8 mouse cellular contexts compared by ENCODE assay signal in genomic region chr11:75231756-75232155, GRCm38 (mm10). TPM values are rescaled to one million over a fixed set of nuclear protein-coding genes. Genes with fewer than 3 reads are reported as not detected.
A peak's percentile ranks its signal among the peaks of the same experiment; 100 is the strongest.
DNase-seq lines count a peak whose midpoint lies in the region; ATAC-seq and TF ChIP-seq lines count a peak whose summit lies in the region.

No protein-coding gene starts in this region.

- ATAC-seq in intestine, embryonic 16.5 days: peak; percentile 38; the same call in 1 of the 2 replicates
- ATAC-seq in activated CD4-positive, CD25-positive, alpha-beta regulatory T cell, adult 4 months: no peak

- no peaks in the 10 kb centered on the region for H3K79me2 ChIP-seq in CH12.LX (replicated peaks; ENCODE audit: control insufficient read depth, extremely low read depth, insufficient read depth, poor library complexity, severe bottlenecking)

- peaks cover 7 to 36% of the 10 kb centered on the region in 2 experiments for H3K4me1 ChIP-seq in CH12.LX (ENCODE audit: control insufficient read depth in 1 of 2, insufficient read depth in 2 of 2)
- H3K4me1 ChIP-seq in intestine, embryonic 16.5 days (ENCODE audit: control insufficient read depth, insufficient read depth, low read length): peaks cover 4% of the 10 kb centered on the region; the same call in 1 of the 2 replicates

- dilution Hi-C loops in CH12.LX (cut with MboI; ENCODE audit: extremely low pct_ligation_motif_present, extremely low pct_unique_long_range_greater_than_20kb, low sequenced_read_pairs): no loop called here

- DNase-seq in 3T3-L1 (ENCODE audit: low read depth, low spot score) (peak; percentile 33), CH12.LX (ENCODE audit: extremely low read depth) (peak; percentile 70)
- DNase-seq in c-Kit-negative CD71-positive TER-119-positive erythroid progenitor cells, embryonic 14.5 days (ENCODE audit: low read depth, low spot score): peak; percentile 40
- peak; percentile 72 for DNase-seq in forelimb bud, embryonic 11.5 days (ENCODE audit: low read depth, low spot score)
- peak; percentile 65 to 78 for DNase-seq in lung, adult 18-20 months
- DNase-seq in spleen, adult 12 weeks (ENCODE audit: low spot score): peak; percentile 35

- in situ Hi-C loops in CH12.LX (cut with MboI; ENCODE audit: low pct_ligation_motif_present, low pct_unique_long_range_greater_than_20kb, low sequenced_read_pairs): no loop called here

- no peak for TF ChIP-seq POLR2A in CH12.LX (IDR thresholded peaks at IDR 0.05; ENCODE audit: low read depth, low read length)

- TF ChIP-seq RAD21 in CH12.LX (IDR thresholded peaks at IDR 0.05; ENCODE audit: low read depth, low read length): peak; percentile 59

- H3K4me3 ChIP-seq in CH12.LX (replicated peaks in 1 of 3; ENCODE audit: low read depth in 2 of 3, low read length in 2 of 3, poor library complexity in 1 of 3): no peak overlapping the region
- H3K4me3 ChIP-seq in intestine, embryonic 16.5 days (ENCODE audit: low read length): no peak overlapping the region

- H3K27ac ChIP-seq in CH12.LX (ENCODE audit: insufficient read depth, low read depth): no peak overlapping the region
- no peak overlapping the region for H3K27ac ChIP-seq in intestine, embryonic 16.5 days (ENCODE audit: low read length)

- TF ChIP-seq EP300 in CH12.LX (IDR thresholded peaks at IDR 0.05; ENCODE audit: low read length): no peak

- peak; percentile 62 to 82 for TF ChIP-seq CTCF in CH12.LX (conservative IDR thresholded peaks at IDR 0.05 in 1 of 2, IDR thresholded peaks at IDR 0.05 in 1 of 2; ENCODE audit: low read depth in 2 of 2, low read length in 2 of 2)

- no peak overlapping the region for H3K9ac ChIP-seq in CH12.LX (ENCODE audit: insufficient read depth, low read depth)
- H3K9ac ChIP-seq in intestine, embryonic 16.5 days (ENCODE audit: low read depth, low read length): no peak overlapping the region

- WGBS in intestine, embryonic 16.5 days: 12% methylated on average over 7 of the region's 7 CpGs

- H3K27me3 ChIP-seq in CH12.LX (replicated peaks): peaks cover 20% of the 10 kb centered on the region
- peaks cover 3% of the 10 kb centered on the region; the same call in 1 of the 2 replicates for H3K27me3 ChIP-seq in intestine, embryonic 16.5 days (replicated peaks; ENCODE audit: control insufficient read depth, insufficient read depth, low read length)

- no peaks in the 10 kb centered on the region for H3K36me3 ChIP-seq in CH12.LX (replicated peaks in 1 of 2; ENCODE audit: control insufficient read depth in 1 of 2, insufficient read depth in 1 of 2, low read length in 1 of 2)
- H3K36me3 ChIP-seq in intestine, embryonic 16.5 days (ENCODE audit: control insufficient read depth, insufficient read depth, low read length): no peaks in the 10 kb centered on the region

- no peak overlapping the region for H3K4me2 ChIP-seq in CH12.LX (ENCODE audit: insufficient read depth, low read depth, poor library complexity, severe bottlenecking)
- no peak overlapping the region for H3K4me2 ChIP-seq in intestine, embryonic 16.5 days (ENCODE audit: low read depth, low read length)

- H3K9me3 ChIP-seq in CH12.LX (replicated peaks; ENCODE audit: low read length): no peaks in the 10 kb centered on the region
- no peaks in the 10 kb centered on the region for H3K9me3 ChIP-seq in intestine, embryonic 16.5 days (ENCODE audit: control insufficient read depth, low read length)

TF ChIP-seq in CH12.LX, 34 proteins besides CTCF, POLR2A, EP300 and RAD21:
- TF ChIP-seq JUND (conservative IDR thresholded peaks at IDR 0.05; ENCODE audit: low read depth, low read length) (no peak), IRF4 (IDR thresholded peaks at IDR 0.05; ENCODE audit: low read depth, low read length) (0 out of 2 replicates have a peak, but pooled peaks have one; percentile 32), SMC3 (IDR thresholded peaks at IDR 0.05; ENCODE audit: low read depth, low read length) (peak; percentile 54)

RNA-seq across cellular contexts. Expression of gene Rtn4rl1, which starts 38.2 kb away (rescaled TPM):
- total RNA-seq in CH12.LX (2012; rRNA removed) (0.04 TPM in 2 replicates), CH12.LX (2014; rRNA removed) (0.08 TPM in 1 of 2 replicates, not detected in the other)
- 0.09 and 0.11 TPM in 2 replicates for polyA plus RNA-seq in CH12.LX (2012; ENCODE audit: insufficient read length, low read depth)
- polyA plus RNA-seq in intestine, embryonic 16.5 days (2015; fragmentation: Nextera tagmentation; extraction: Ambion mirVana): 1.5 and 1.6 TPM in 2 replicates
- 1 to 10 TPM; 1.6 to 1.8 TPM for polyA plus RNA-seq in activated CD4-positive, CD25-positive, alpha-beta regulatory T cell, adult 4 months (2017; shearing (Covaris generic))

RNA-seq across cellular contexts. Expression of gene Dph1, which starts 40.7 kb away (rescaled TPM):
- total RNA-seq in CH12.LX (2012; rRNA removed): 47.7 and 50.6 TPM in 2 replicates
- 56.4 and 57.0 TPM in 2 replicates for total RNA-seq in CH12.LX (2014; rRNA removed)
- polyA plus RNA-seq in CH12.LX (2012; ENCODE audit: insufficient read length, low read depth): 50.9 and 54.7 TPM in 2 replicates
- 20.3 and 22.7 TPM in 2 replicates for polyA plus RNA-seq in intestine, embryonic 16.5 days (2015; fragmentation: Nextera tagmentation; extraction: Ambion mirVana)
- polyA plus RNA-seq in activated CD4-positive, CD25-positive, alpha-beta regulatory T cell, adult 4 months (2017; shearing (Covaris generic)): 1 to 10 TPM; 8.3 to 9.6 TPM

RNA-seq across cellular contexts. Expression of gene Ovca2, which starts 53.1 kb away (rescaled TPM):
- 20.7 and 28.4 TPM in 2 replicates for total RNA-seq in CH12.LX (2012; rRNA removed)
- total RNA-seq in CH12.LX (2014; rRNA removed): 68.4 and 86.9 TPM in 2 replicates
- 28.6 and 32.1 TPM in 2 replicates for polyA plus RNA-seq in CH12.LX (2012; ENCODE audit: insufficient read length, low read depth)
- 18.7 and 23.9 TPM in 2 replicates for polyA plus RNA-seq in intestine, embryonic 16.5 days (2015; fragmentation: Nextera tagmentation; extraction: Ambion mirVana)
- 10 to 100 TPM; 28.4 to 32.8 TPM for polyA plus RNA-seq in activated CD4-positive, CD25-positive, alpha-beta regulatory T cell, adult 4 months (2017; shearing (Covaris generic))
